Mouse (Mus musculus): ENCODE results near the gene Dmxl2.

The Dmxl2 gene

GRCm38 (mm10) chr9:54499791-54500190, 1.6 kb downstream of the Dmxl2 start:
- DNase-seq (ENCODE audit: low spot score) = no peak

DNA sequence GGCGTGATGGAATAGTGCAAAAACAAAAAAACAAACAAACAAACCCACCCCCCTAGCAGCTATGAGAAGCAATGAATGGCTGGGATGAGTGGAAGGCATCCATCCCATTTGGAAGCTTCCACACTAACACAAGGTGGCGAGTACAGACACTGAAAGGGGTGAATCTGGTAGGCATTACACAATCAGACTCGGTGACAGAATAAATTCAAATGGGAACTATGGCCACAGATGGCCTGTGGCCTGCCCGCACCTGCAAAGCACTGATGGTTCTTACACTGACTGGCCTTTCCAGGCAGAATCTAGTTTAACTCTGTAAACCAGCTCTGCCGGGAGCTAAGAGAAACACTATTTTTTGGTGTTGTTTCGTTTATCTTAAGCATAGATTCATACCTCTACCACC, 2.1 kb downstream of the Dmxl2 start:
- DNase-seq (ENCODE audit: low spot score) = no peak

DNA sequence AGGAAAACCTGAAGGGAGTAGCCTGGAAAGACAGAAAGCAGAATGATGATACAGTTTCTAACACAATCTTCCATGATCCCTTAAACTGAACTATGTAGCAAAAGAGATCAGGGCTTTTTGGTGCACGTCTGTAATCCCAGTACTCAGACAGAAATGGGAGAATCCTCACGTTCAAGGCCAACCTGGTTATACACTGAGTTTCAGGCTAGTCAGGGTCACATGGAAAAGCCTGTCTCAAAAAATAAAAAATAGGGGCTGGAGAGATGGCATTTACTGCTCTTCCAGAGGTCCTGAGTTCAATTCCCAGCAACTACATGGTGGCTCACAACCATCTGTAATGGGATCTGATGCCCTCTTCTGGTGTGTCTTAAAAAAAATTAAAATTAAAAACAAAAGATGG, 11.0 kb downstream of the Dmxl2 start:
- DNase-seq (ENCODE audit: low spot score) = no peak

- no peak for DNase-seq (ENCODE audit: low spot score)
Measured at GRCm38 (mm10) chr9:54489599-54489998, 11.8 kb downstream of the Dmxl2 start.

- DNase-seq (ENCODE audit: low spot score) = no peak
Measured at GRCm38 (mm10) chr9:54484927-54485326, 16.5 kb downstream of the Dmxl2 start.

DNA sequence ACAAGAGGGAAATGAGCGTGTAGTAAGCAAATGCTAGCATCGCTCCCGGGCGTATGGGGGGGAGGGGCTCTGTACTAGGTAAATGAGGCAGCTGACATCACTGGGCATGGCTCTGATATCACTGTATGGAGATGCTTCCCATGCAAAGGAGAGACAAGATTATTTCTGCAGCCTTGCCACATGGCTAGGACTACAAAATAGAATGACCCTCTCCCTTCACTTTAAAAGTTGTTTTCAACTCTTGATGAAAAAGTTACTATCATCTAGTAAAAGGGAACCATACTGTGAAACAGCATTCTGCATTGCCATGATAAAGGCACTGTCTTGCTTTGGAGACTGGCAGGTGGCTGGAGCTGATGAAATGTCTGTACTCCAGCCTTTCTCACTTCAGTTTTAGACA, 18.2 kb downstream of the Dmxl2 start:
- no peak for DNase-seq (ENCODE audit: low spot score)

DNA sequence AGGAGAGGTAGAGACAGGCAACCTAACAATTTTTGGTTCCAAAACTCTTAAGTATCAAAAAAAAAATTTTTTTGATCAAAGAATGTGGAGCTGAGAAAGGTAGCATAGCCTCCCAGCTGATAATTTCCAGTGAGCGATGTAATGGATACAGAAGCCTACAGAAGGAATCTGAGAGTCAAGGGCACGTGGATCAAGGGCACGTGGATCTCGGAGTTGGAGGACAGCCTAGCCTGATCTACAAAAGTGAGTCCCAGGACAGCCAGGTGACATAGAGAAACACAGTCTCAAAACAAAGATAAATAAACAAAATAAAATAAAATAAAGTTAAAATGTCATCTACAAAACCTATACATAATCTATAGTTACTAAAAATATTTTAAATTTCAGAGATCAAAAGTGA, 18.7 kb downstream of the Dmxl2 start:
- no peak for DNase-seq (ENCODE audit: low spot score)

GRCm38 (mm10) chr9:54479054-54479453, 22.4 kb downstream of the Dmxl2 start:
- DNase-seq (ENCODE audit: low spot score) = no peak

DNA sequence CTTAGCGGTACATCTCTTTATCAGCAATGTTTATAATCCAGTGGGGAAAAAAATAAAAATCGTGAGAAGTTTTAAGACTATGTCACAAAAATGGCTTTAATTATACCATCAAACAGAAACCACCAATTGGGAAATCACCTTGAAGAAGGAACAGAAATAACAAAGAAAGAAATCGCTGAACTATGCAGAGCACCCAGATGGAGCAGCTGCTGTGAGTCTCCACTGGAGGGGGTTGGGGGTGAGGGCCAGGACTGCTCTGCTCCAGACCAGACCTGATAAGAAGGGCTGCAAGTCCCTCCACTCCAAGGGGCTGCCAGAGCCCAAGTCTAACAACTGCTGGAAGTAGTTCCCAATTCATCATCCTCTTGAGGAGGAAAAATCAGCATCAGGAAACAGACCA, 23.3 kb downstream of the Dmxl2 start:
- no peak for DNase-seq (ENCODE audit: low spot score)

GRCm38 (mm10) chr9:54474546-54474945, 26.9 kb downstream of the Dmxl2 start:
- no peak for DNase-seq (ENCODE audit: low spot score)

GRCm38 (mm10) chr9:54474031-54474430, 27.4 kb downstream of the Dmxl2 start:
- no peak for DNase-seq (ENCODE audit: low spot score)

- DNase-seq (ENCODE audit: low spot score) = no peak
Measured at GRCm38 (mm10) chr9:54472784-54473183, 28.6 kb downstream of the Dmxl2 start.

- no peak for DNase-seq (ENCODE audit: low spot score)
Measured at GRCm38 (mm10) chr9:54469339-54469738, 32.1 kb downstream of the Dmxl2 start.

- DNase-seq (ENCODE audit: low spot score) = no peak
Measured at GRCm38 (mm10) chr9:54467433-54467933, 33.9 kb downstream of the Dmxl2 start.

GRCm38 (mm10) chr9:54463483-54464054, 37.9 kb downstream of the Dmxl2 start:
- DNase-seq (ENCODE audit: low spot score) = no peak

DNA sequence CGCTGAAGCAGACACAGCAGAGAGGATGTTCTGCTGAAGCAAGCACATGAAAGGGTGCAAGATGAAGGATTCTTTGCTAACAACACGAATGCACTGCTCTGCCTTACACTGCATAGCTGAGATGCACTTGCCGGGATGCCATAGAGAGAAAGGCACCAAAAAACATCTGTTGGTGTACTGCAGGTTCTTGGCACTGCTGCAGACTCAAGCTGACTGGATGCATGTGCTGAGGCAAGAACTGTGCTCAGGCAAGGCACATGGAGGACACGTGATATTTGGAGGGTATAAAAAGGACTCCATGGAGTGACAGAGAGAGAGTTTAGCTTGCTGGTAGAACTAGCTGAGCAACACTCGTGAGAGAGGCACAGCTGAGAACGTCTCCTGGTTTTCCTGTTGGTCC, 62.4 kb downstream of the Dmxl2 start:
- DNase-seq (ENCODE audit: low spot score) = no peak

DNA sequence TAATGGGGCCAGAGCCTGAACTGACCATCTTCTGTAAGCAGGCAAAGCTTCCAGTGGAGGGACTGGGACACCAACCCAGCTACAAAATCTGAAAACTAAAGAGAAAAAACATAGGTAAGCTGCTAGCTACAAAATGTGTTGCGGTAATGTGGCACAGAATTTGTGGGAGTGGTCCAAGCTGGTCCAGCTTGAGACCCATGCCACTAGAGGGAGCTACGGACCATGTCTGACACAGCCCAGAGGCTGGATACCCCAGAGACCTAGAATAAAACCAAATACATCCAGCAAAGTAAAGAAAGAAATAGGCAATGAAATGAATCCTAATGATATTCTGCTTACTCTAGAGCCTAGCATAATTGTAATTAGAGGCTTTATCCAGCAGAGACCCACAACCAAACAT, 63.2 kb downstream of the Dmxl2 start:
- peak; percentile 59 for DNase-seq (ENCODE audit: low spot score)

DNA sequence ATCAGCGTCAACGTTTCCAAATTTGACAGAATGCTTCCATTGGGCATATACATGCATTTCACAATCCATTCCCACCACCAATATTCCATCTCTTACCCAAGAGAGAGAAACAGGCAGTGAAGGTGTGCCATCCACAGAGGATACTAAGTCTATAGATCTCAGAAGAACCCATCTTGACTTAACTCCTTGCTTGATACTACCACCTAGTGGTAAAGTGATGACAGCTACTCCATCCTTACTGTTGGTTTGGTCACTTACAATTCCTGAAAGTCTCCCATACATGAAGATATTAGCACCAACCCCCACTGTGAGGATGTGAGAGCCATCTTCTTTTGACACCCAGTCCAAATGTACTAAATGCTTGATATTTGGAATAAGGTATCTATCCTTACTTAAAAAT, 85.2 kb downstream of the Dmxl2 start:
- no peak for DNase-seq (ENCODE audit: low spot score)

DNA sequence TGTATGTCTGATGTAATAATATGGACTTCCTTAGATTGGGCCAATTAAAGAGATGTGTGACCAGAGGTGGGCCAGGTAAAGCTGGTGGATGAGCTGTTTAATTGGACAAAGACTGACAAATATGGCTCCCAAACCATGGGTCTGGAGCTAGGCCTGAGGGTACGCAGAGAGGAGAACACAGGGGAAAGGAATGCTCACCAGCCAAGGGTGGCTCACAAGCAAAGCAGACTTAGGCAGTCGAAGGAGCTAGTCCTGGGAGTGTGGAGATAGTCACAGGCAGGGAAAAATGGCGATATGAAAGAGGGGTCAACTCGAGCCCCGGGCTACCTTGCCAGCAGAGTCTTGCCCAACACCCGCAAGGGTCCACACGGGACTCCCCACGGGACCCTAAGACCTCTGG, 144.7 kb downstream of the Dmxl2 start:
- DNase-seq (ENCODE audit: low spot score) = no peak

DNA sequence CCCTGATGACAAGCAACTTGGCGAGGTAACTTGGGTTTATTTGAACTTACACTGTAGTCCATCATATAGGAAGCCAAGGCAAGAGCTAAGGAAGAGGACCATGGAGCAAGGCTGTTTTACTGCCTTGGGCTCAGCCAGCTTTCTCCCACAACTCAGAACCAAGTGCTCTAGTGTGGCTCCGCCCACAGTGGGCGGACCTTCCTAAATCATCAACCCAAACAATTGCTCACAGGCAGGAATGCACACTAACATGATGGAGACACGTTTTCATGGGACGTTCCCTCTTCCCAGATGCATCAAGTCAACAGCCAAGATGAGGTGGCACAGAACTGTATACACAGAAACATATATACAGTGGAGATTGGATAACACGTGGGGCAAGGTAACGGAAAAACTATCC, 159.4 kb downstream of the Dmxl2 start:
- no peak for DNase-seq (ENCODE audit: low spot score)

- peak; percentile 66 for DNase-seq (ENCODE audit: low spot score)
Measured at GRCm38 (mm10) chr9:54336532-54337144, 164.8 kb downstream of the Dmxl2 start.

GRCm38 (mm10) chr9:54335582-54335981, 165.8 kb downstream of the Dmxl2 start:
- no peak for DNase-seq (ENCODE audit: low spot score)

DNA sequence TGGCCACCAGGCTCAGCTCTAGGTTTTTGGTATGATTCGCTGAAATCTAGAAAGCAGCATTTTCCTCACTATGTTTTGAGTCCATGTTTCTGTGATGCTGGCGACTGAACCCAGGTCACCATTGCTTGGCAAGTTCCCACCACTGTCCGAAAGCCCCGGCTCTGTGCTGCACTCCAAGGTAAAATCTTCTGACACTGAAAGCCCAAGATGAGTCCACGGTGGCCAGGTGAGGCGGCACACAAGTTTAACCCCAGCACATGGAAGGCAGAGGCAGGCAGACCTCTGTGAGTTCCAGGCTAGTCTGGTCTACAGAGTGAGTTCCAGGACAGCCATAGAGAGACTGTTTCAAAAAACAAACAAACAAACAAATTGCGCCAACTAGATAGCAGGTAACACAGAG, 172.2 kb downstream of the Dmxl2 start:
- no peak for DNase-seq (ENCODE audit: low spot score)

- DNase-seq (ENCODE audit: low spot score) = no peak
Measured at GRCm38 (mm10) chr9:54323456-54323855, 178.0 kb downstream of the Dmxl2 start.

All from testis, postnatal 10 days (tissue).